Mouse (Mus musculus) ovary, adult 18-20 months (tissue): Measurements from ENCODE around the gene Son.
A peak's percentile ranks its signal among the peaks of the same experiment; 100 is the strongest.

Experiments
- DNase-seq: peaks from one replicate; pipeline ENCODE4 v3.0.0; 2022; ENCODE audit warnings: low spot score, mixed read lengths

Son gene

GRCm38 (mm10) chr16:91688023-91688618 lies 40.8 kb downstream of the Son start:
- no peak for DNase-seq

- DNase-seq, result peak; percentile 89
These were observed 41.5 kb downstream of the Son start, which contains the start of gene Donson for GRCm38 (mm10) chr16:91688619-91689334. Donson (minus strand) TSS chr16:91688770.

GRCm38 (mm10) chr16:91689791-91690190 lies 42.5 kb downstream of the Son start:
- DNase-seq, result no peak

- DNase-seq, result peak; percentile 29
These were observed 47.3 kb downstream of the Son start for GRCm38 (mm10) chr16:91694455-91695084.

- DNase-seq, result no peak
These were observed 47.9 kb downstream of the Son start for GRCm38 (mm10) chr16:91695108-91695755.

- no peak for DNase-seq
These were observed 51.7 kb downstream of the Son start for GRCm38 (mm10) chr16:91698995-91699394.

GRCm38 (mm10) chr16:91701908-91702307 lies 54.6 kb downstream of the Son start:
- DNase-seq, result no peak

- DNase-seq, result no peak
These were observed 55.5 kb downstream of the Son start for GRCm38 (mm10) chr16:91702771-91703188.

GRCm38 (mm10) chr16:91704603-91705340 lies 57.5 kb downstream of the Son start:
- DNase-seq, result no peak

GRCm38 (mm10) chr16:91710241-91710640 lies 62.9 kb downstream of the Son start:
- DNase-seq, result no peak

GRCm38 (mm10) chr16:91716927-91717349 lies 69.6 kb downstream of the Son start:
- DNase-seq, result no peak

- DNase-seq, result no peak
These were observed 70.1 kb downstream of the Son start for GRCm38 (mm10) chr16:91717399-91717798.

- no peak for DNase-seq
These were observed 76.9 kb downstream of the Son start for GRCm38 (mm10) chr16:91724247-91724646.

- no peak for DNase-seq
These were observed 80.1 kb downstream of the Son start for GRCm38 (mm10) chr16:91727433-91727832.

GRCm38 (mm10) chr16:91728123-91729065 lies 81.1 kb downstream of the Son start, which contains the start of gene Cryzl1:
Cryzl1 (minus strand) TSS chr16:91728975.
- DNase-seq, result peak; percentile 99
